Mouse (Mus musculus) urinary bladder, postnatal 36 days (tissue): ENCODE measurements at regions not wholly inside any gene's neighbourhood (a gene's known extent, or its start where the extent isn't known, plus 50 kb on each side); places are given as distances from the start of the nearest gene placed in this dataset.

Experiments used
- DNase-seq, 2 experiments: peaks; one replicate each; pipeline ENCODE4 v3.0.0; 2022; ENCODE audit warnings: low spot score in 2 of 2, mixed read lengths in 1 of 2

DNA sequence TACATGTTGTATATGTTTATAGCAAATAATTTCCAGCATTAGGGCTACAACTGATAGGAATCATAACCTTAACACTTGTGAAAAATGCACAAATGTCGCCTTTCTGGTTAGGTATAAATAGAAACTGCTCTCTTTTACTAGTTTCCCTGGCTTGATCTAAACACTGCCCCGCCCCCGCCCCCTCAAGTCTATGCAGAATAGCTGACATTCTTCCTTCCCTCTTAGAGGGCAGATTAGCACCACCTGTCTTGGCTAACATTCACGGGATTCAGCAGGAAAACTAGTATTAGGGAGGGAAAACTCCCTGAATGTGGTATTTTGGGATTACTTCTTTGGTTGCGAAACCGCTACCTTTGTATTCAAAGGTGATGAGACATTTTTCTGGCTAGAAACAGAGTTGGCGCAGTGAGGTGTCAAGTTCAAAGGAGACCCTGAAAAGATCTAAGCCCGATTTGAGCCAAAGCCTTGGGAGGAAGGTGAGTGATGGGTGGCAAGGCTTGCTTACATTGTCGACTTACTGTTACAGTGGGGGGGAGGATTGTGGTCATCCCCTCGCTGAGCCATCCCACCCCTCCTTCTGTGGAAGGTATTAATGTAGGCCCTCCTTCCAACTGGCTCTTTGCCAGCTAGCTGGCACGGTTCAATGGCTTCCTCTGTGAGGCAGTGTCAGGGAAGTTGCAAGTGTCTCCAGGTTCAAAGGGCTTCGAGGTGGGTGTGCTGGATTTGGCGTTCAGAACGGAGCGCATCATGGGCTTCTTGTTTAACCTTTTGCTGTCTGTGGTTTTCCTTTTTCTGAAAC is 209.8 kb upstream of the Nr2f2 start:
- peak in 1 of 2 experiments; percentile 4 for DNase-seq

- no peak for DNase-seq
Measured at GRCm38 (mm10) chr7:70575614-70576013, 209.1 kb upstream of the Nr2f2 start.

- no peak for DNase-seq
Measured at GRCm38 (mm10) chr7:70574194-70574593, 207.7 kb upstream of the Nr2f2 start.

DNA sequence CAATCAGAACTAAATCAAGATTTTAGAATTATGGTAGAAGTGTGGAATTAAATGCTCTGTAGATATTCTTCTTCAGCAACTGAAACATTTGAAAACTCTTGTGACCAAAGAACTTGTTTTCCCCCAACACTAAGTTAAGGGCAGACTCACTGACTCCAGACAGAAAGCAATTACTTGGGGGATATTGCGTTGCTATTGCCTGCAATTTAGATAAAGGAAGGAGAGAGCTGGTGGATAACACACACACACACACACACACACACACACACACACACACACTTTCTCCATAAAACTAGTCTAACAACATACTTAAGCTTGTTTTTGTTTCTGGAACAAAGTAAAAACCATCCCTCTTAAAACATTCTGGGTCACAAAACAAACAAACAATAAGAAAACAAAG is 198.5 kb upstream of the Nr2f2 start:
- no peak for DNase-seq

- DNase-seq, result no peak
Measured at GRCm38 (mm10) chr7:70548936-70549450, 182.5 kb upstream of the Nr2f2 start.

GRCm38 (mm10) chr7:70541881-70542665 is 175.5 kb upstream of the Nr2f2 start:
- no peak for DNase-seq

DNA sequence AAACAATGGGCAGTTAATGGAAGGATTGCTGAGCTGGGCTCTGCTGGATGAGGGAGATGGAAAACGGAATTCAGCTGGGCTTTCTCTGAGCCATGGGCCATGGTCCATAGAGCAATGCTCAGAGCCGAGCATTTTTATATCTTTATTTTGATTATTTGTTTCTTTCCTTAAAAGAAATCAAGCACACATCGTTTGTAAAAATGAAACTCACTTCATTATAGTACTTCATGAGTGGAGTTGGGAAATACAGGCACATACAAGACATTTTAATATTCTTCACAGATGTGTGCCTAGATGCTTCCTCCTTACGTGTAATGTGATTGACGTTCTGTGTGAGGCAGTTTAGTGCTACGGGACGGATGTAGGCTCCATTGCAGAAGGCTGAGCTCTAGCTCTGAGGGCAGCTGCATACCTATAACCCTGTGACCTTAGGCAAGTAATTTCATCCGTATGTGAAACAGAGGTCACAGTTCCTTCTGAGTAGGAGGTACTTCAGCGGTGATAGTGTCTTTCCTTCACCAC is 172.6 kb upstream of the Nr2f2 start:
- DNase-seq, result no peak

DNA sequence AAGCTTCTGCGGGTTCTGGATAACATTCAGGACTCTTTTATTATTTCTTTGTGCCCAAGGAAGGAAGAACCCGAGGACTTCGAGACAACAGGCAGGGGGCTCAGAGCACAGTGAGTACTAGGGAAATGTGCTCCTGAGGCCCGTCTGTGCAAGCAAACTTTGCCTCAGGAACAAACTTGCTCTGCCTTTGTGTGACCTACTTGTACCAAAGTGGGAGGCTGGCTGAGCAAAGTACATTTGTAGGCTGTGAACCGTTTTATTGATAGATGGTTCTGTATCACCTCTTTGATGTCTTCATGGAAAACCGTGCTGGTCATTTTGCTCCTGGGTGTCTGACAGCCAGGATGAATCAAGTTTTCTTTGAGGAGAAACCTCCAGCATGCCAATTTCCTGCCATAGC is 169.5 kb upstream of the Nr2f2 start:
- DNase-seq, result no peak

DNA sequence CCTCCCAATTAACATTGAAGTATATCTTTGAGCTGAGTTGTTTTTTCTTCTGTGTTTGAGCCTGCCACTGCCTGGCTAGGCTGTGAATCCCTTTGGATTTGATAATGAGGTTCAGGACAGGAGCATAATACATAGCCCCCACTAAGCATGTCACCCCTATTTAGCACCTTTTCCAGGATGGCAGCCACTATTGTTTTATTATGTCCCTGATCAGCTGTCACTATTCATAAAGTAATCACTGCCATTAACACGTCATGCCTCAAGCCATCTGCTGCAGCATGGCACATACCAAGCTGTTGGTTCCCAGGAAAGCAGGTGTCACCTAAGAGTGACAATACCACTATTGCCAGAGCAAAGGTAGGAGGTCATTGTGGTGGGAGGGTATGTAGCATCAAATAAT is 167.0 kb upstream of the Nr2f2 start:
- no peak for DNase-seq

DNA sequence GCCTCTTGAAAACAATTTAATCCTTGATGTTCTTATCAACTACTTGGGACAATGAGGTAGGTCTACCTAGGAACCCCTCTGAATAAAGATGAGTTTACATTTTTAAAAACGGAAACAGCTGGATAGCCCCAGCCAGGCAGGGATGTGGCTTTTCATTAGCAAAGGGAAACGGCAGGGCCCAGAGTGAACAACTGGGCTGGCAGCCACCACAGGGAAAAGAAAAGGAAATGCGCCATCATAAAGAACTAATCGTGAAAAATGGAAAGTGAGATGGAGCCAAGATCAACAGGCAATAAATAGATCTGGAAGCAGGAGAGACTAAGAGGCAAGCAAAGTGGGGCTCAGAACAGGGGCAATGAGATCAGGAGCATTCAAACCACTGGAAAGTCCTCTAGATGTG is 161.4 kb upstream of the Nr2f2 start:
- no peak for DNase-seq

DNA sequence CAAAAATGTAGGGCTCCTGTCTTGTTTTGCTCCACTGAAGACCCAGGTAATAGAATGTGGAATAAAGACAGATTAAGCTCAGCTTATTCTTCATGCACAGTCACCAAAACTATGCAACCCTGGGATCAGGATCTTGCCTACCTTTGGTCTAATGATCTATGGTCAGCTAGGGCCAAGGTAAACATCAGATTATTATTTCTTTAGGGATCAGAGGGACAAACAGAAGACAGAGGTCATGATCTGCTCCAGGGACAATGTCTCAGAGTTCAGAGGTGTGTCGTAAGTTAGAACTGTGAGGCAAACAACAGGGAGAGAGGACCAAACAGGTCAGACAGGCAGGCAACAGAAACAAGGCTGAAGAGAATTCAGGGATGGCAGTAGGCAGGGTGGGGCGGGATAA is 158.8 kb upstream of the Nr2f2 start:
- no peak for DNase-seq

DNA sequence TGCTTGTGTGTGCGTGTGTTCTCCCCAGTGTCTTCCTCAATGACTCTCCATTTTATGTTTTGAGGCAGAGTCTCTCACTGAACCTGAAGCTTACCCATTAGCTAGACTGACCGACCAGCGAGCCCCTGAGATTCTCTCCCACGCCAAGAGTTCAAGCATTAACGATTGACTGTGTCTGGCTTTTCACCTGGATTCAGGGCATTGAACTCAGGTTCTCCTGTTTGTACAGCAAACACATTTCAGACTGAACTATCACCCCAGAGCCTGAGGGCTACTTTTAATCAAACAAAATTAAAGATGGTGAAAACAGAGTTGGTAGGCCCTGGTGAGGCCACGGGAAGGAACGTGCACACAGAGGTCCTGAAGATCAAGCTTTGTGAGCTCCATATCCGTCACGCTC is 158.2 kb upstream of the Nr2f2 start:
- no peak for DNase-seq

DNA sequence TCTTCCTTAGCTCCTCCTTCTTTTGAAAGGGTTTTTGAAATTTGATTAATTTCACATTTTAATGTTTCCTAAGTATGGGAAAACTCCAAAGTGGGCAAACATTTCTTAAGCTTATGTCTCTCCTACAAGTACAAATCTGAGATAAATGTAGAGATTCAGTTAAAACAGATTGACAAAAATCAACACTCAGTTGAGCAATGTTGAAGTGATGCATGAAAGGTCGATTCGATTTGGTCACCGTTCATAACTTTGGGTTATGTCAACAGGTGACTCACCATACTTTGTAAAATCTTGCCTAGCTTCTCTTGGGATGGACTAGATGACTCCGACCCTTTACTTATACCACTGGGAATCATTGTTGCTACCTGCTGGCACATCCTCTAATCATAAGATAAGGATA is 157.7 kb upstream of the Nr2f2 start:
- DNase-seq, result no peak

- no peak for DNase-seq
Measured at GRCm38 (mm10) chr7:70516741-70517140, 150.2 kb upstream of the Nr2f2 start.

DNA sequence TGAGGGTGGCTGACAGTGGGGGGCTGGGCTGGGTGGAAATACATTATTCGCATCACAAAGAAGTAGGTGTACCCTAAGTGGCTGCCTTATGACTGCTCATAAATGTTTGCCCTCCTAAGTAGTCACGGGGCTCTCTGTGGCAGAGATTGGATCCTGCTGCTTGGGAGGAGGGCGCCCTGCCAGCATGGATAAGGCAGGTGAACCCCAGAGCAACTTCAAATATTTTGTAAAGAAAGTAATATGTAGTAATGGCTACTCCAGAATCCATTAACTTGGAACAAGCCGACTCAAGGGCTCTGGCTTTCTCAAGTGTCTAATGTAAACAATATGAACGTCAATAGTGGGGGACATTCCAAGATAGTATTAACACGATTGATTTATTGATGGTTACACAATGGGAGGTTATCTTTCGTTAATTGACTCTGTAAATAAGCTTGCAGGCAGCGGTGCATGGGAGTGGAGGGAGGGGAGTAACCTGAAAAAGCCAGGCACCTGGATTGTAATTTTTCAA is 148.9 kb upstream of the Nr2f2 start:
- DNase-seq, result peak; percentile 14 to 26

GRCm38 (mm10) chr7:70514666-70515065 is 148.1 kb upstream of the Nr2f2 start:
- DNase-seq, result peak; percentile 31 to 62

DNA sequence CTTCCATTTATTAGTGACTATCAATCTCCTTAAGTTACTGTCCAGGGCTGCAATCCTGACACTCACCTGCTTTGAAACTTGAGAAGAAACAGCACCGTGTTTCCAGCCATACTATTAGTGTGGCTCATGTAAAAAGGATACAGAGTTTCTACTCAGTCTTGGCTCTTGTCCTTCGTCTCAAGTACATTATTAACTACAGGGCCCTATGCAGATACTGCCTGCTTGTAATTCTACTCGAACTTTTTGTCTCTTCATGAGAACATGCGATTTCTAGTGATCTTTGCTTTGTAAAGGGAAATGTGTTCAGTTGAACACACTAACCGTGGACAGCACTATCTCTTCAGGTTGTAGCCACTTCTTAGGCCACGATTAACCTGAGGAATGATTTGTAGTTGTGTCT is 145.8 kb upstream of the Nr2f2 start:
- DNase-seq, result no peak

GRCm38 (mm10) chr7:70505671-70506181 is 139.2 kb upstream of the Nr2f2 start:
- DNase-seq, result no peak

DNA sequence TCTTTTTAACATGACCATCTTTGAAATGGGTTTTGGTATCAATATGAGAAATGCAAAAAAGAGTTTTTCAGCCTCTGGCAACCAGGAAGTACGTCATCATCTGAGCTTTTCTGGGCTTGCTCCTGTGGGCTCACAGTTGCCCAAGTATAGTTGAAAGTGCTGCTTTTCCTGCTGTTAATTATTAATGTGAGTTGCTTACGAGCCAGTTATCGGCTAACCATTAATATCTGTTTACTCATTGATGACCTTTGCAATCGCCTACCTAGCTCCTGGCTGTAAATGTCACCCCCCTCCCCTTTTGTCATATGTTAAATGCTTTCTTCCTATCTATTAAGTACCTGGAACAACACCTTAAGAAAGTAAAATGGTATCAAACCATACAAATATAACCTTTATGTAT is 135.3 kb upstream of the Nr2f2 start:
- no peak for DNase-seq

DNA sequence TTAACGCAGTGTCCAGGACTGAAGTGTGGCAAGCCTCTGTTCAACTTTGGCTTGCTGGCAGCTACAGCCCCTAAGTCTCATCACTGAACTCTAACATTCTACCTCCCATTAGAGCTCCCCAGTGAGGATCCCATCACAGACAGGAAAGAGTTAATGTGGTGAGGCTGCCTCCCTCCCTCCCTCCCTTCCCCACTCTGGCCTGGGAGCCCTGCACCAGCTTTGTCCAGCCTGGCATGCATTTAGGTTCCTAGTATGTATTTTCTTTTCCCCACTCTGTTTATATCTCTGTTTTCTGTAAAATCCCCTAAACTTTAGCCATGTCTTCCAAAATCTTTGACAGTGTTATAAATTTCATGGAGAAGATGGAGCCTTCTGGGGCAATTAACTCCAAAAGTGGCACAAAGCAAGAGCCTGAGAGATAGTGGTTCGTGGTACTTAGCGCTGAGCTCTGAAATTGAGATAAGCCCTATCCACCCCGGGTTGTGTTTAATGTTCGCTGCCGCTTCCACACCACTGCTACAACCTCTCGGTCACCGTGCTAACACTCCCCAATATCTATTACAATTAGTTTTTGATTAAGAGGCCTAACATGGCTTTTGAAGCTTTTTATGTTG is 130.1 kb upstream of the Nr2f2 start:
- DNase-seq, result no peak

GRCm38 (mm10) chr7:70484201-70484600 is 117.7 kb upstream of the Nr2f2 start:
- no peak for DNase-seq

DNA sequence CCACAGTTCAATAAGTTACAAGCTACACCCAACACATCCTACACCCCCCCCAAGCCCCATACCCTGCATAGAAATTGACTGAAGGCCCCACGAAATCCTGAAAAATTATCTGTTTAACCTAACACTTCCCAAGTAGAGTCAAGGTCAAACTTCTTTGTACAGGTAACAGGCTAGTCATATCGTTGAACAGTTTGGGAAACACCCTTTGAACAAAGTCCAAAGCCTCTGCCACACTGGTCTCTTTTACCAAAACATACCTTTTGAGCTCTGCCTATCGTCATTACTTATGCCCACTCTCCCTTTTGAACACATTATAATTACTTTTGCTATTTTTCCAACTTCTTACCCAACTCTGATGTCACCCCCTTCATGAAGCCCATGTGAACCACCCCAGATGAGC is 117.0 kb upstream of the Nr2f2 start:
- DNase-seq, result no peak
